Mouse (Mus musculus) heart, postnatal 0 days (tissue): ENCODE measurements around the gene Eid2b. TPM values are rescaled to one million over a fixed set of nuclear protein-coding genes. Genes with fewer than 3 reads are reported as not detected.

Experiments used
- ATAC-seq: fragments of 200-750 bp; cut with Nextera tagmentation; 2 replicates; pipeline ENCODE4 v1.8.0; 2017; ENCODE audit warnings: low read depth, moderate number of reproducible peaks, moderate library complexity; ENCODE audit not compliant: insufficient read depth
- DNase-seq: peaks from one replicate; pipeline ENCODE4 v3.0.0-alpha.2; 2016; ENCODE audit warnings: low spot score
- H3K27ac ChIP-seq: fragments of 300-500 bp; sonication (generic); 2 replicates; pipeline ENCODE4 v1.5.1; 2014; ENCODE audit warnings: low read depth, mild to moderate bottlenecking
- H3K27me3 ChIP-seq: fragments of 300-500 bp; sonication (generic); 2 replicates; pipeline ENCODE4 v1.6.1; 2014; ENCODE audit warnings: low read length, mixed read lengths; ENCODE audit not compliant: control insufficient read depth, insufficient read depth
- H3K36me3 ChIP-seq: fragments of 300-500 bp; sonication (generic); replicated peaks from 2 replicates; pipeline ENCODE4 v1.6.1; 2014; ENCODE audit warnings: low read length, mixed read lengths; ENCODE audit not compliant: control insufficient read depth, insufficient read depth
- H3K4me1 ChIP-seq: fragments of 300-500 bp; sonication (generic); 2 replicates; pipeline ENCODE4 v1.6.1; 2014; ENCODE audit warnings: antibody characterized with exemption; ENCODE audit not compliant: control insufficient read depth, insufficient read depth
- H3K4me2 ChIP-seq: fragments of 300-500 bp; sonication (generic); 2 replicates; pipeline ENCODE4 v1.6.1; 2014; ENCODE audit warnings: low read depth, mild to moderate bottlenecking, low read length, moderate library complexity
- H3K4me3 ChIP-seq: fragments of 300-500 bp; sonication (generic); 2 replicates; pipeline ENCODE4 v1.5.1; 2014; ENCODE audit warnings: low read depth, low read length
- H3K9ac ChIP-seq: fragments of 300-500 bp; sonication (generic); replicated peaks from 2 replicates; pipeline ENCODE4 v1.6.1; 2014; ENCODE audit warnings: low read depth, low read length, mixed read lengths
- H3K9me3 ChIP-seq: fragments of 300-500 bp; sonication (generic); replicated peaks from 2 replicates; pipeline ENCODE4 v1.6.1; 2016; ENCODE audit warnings: low read length; ENCODE audit not compliant: control insufficient read depth
- CTCF ChIP-seq: IDR thresholded peaks from 2 replicates; pipeline ENCODE4 v1.5.1; 2016; ENCODE audit warnings: antibody characterized with exemption, control low read depth, low read depth
- EP300 ChIP-seq: IDR thresholded peaks from 2 replicates; pipeline ENCODE4 v1.6.1; 2016; ENCODE audit warnings: antibody characterized with exemption, low read depth
- WGBS: fragments of 180-500 bp; shearing (Covaris S2); extraction: QIAGEN DNeasy Blood & Tissue Kit; methylation state at CpG from one replicate; pipeline ENCODE4 v1.1.7; 2014; 5-methylcytosine and 5-hydroxymethylcytosine counted together
- polyA plus RNA-seq: library from polyadenylated mRNA; unstranded; fragments of >200 nt; fragmentation: Nextera tagmentation; extraction: Ambion mirVana; gene quantifications from 2 replicates; pipeline ENCODE4 v1.2.1, GENCODE M21; 2015
- total RNA-seq: library from RNA; depleted of rRNA; stranded (reverse); fragments of >200 nt; gene quantifications from 2 replicates; pipeline ENCODE4 v1.2.3, GENCODE M21; 2014; ENCODE audit warnings: low replicate concordance

Gene Eid2b
- total and polyA plus RNA-seq, 2 experiments from 2014 or later: 9.1 to 13.0 TPM

- H3K4me3 ChIP-seq: peak within 1 kb of the TSS; percentile 91
- WGBS: 1% methylated on average over 44 of the region's 45 CpGs
- no peak for TF ChIP-seq CTCF
- no peak for TF ChIP-seq EP300
- H3K36me3 ChIP-seq: peaks cover 58% of the 10 kb centered on the region
- H3K9ac ChIP-seq: peak within 1 kb of the TSS; percentile 79
- peak; percentile 98 for DNase-seq
- 0 out of 2 replicates have a peak within 1 kb of the TSS, but pooled peaks have one; percentile 36 for H3K27ac ChIP-seq
- peak within 1 kb of the TSS; percentile 97 for H3K4me2 ChIP-seq
- H3K9me3 ChIP-seq: no peaks in the 10 kb centered on the region
- no peaks in the 10 kb centered on the region for H3K27me3 ChIP-seq
- ATAC-seq: peak; percentile 98
- H3K4me1 ChIP-seq: peaks cover 7% of the 10 kb centered on the region
These were observed 34.5 kb downstream of the Eid2b start, which contains the start of gene Timm50 for GRCm38 (mm10) chr7:28311926-28312543. Timm50 (minus strand) TSS chr7:28312072.

GRCm38 (mm10) chr7:28318036-28318435 is 40.5 kb downstream of the Eid2b start:
- H3K9ac ChIP-seq: no peak overlapping the region
- H3K4me1 ChIP-seq: no peaks in the 10 kb centered on the region
- no peak overlapping the region for H3K27ac ChIP-seq
- H3K36me3 ChIP-seq: peaks cover 89% of the 10 kb centered on the region
- TF ChIP-seq EP300: no peak
- no peak for TF ChIP-seq CTCF
- DNase-seq (no peak), ATAC-seq (no peak)
- H3K4me3 ChIP-seq: no peak overlapping the region
- WGBS: 70% methylated on average over 3 of the region's 3 CpGs
- H3K9me3 ChIP-seq: no peaks in the 10 kb centered on the region
- no peaks in the 10 kb centered on the region for H3K27me3 ChIP-seq
- no peak overlapping the region for H3K4me2 ChIP-seq

- Histone ChIP-seq H3K4me1 (no peaks in the 10 kb centered on the region), H3K4me3 (no peak overlapping the region), H3K4me2 (no peak overlapping the region), H3K9me3 (no peaks in the 10 kb centered on the region), H3K36me3 (peaks cover 95% of the 10 kb centered on the region), H3K27ac (no peak overlapping the region), H3K27me3 (no peaks in the 10 kb centered on the region), H3K9ac (no peak overlapping the region)
- ATAC-seq: no peak
- TF ChIP-seq CTCF (no peak), EP300 (no peak)
- 83% methylated on average over 17 of the region's 17 CpGs for WGBS
- DNase-seq: no peak
These were observed 41.2 kb downstream of the Eid2b start for GRCm38 (mm10) chr7:28318714-28319113.

GRCm38 (mm10) chr7:28321974-28322720 is 44.6 kb downstream of the Eid2b start:
- no peak for TF ChIP-seq CTCF
- TF ChIP-seq EP300: no peak
- DNase-seq: no peak

GRCm38 (mm10) chr7:28325293-28325692 is 47.8 kb downstream of the Eid2b start:
- Histone ChIP-seq H3K4me1 (no peaks in the 10 kb centered on the region), H3K36me3 (peaks cover 100% of the 10 kb centered on the region), H3K9ac (no peak overlapping the region), H3K9me3 (no peaks in the 10 kb centered on the region), H3K27ac (no peak overlapping the region), H3K27me3 (no peaks in the 10 kb centered on the region), H3K4me2 (no peak overlapping the region), H3K4me3 (no peak overlapping the region)
- ATAC-seq: no peak
- no peak for DNase-seq
- 96% methylated on average over 8 of the region's 8 CpGs for WGBS
- TF ChIP-seq CTCF (no peak), EP300 (no peak)

More at GRCm38 (mm10) chr7:28321974-28322720, 44.6 kb downstream of the Eid2b start:
- 90% methylated on average over 15 of the region's 15 CpGs for WGBS
- H3K9ac ChIP-seq: no peak overlapping the region
- no peak overlapping the region for H3K4me3 ChIP-seq
- no peaks in the 10 kb centered on the region for H3K9me3 ChIP-seq
- no peak overlapping the region for H3K27ac ChIP-seq
- H3K27me3 ChIP-seq: no peaks in the 10 kb centered on the region
- no peaks in the 10 kb centered on the region for H3K4me1 ChIP-seq
- ATAC-seq: no peak
- H3K36me3 ChIP-seq: peaks cover 100% of the 10 kb centered on the region
- no peak overlapping the region for H3K4me2 ChIP-seq
